Mouse (Mus musculus): Measurements from ENCODE around the gene Gm6370. TPM values are rescaled to one million over a fixed set of nuclear protein-coding genes. Genes with fewer than 3 reads are reported as not detected.

The Gm6370 gene
- polyA plus RNA-seq, 1 experiment from 2014 or later: not detected

Other genes starting within 250 kb of the Gm6370 start
- gene Wasf3, start 106.4 kb upstream of the Gm6370 start, polyA plus RNA-seq (2014; fragmentation: Nextera tagmentation; extraction: Ambion mirVana): 1.6 and 1.7 TPM in 2 replicates
- not detected in 2 replicates for gene Gm6408, start 9.4 kb upstream of the Gm6370 start, polyA plus RNA-seq (2014; fragmentation: Nextera tagmentation; extraction: Ambion mirVana)
- not detected in 2 replicates for gene 4930449I24Rik, start 11.0 kb downstream of the Gm6370 start, polyA plus RNA-seq (2014; fragmentation: Nextera tagmentation; extraction: Ambion mirVana)
- not detected in 2 replicates for gene Gm3402, start 22.8 kb downstream of the Gm6370 start, polyA plus RNA-seq (2014; fragmentation: Nextera tagmentation; extraction: Ambion mirVana)
- gene Gm3404, start 34.4 kb downstream of the Gm6370 start, polyA plus RNA-seq (2014; fragmentation: Nextera tagmentation; extraction: Ambion mirVana): not detected in 2 replicates
- not detected in 2 replicates for gene Gm3409, start 46.3 kb downstream of the Gm6370 start, polyA plus RNA-seq (2014; fragmentation: Nextera tagmentation; extraction: Ambion mirVana)
- gene Gm3415, start 64.8 kb downstream of the Gm6370 start, polyA plus RNA-seq (2014; fragmentation: Nextera tagmentation; extraction: Ambion mirVana): not detected in 2 replicates
- gene Gpr12, start 93.9 kb downstream of the Gm6370 start, polyA plus RNA-seq (2014; fragmentation: Nextera tagmentation; extraction: Ambion mirVana): 0.26 TPM in 1 of 2 replicates, not detected in the other

Data from embryonic facial prominence, embryonic 14.5 days (tissue).